Mouse (Mus musculus) natural killer cell, adult 2 months (primary cell): Measurements from ENCODE around the gene B3gnt2.

Source experiments
- DNase-seq, 2 experiments: peaks; one replicate each; pipeline ENCODE4 v3.0.0; 2022; ENCODE audit warnings: low spot score in 2 of 2

B3gnt2 gene

GRCm38 (mm10) chr11:22732907-22733306 lies 127.9 kb downstream of the B3gnt2 start:
- DNase-seq: no peak

DNA sequence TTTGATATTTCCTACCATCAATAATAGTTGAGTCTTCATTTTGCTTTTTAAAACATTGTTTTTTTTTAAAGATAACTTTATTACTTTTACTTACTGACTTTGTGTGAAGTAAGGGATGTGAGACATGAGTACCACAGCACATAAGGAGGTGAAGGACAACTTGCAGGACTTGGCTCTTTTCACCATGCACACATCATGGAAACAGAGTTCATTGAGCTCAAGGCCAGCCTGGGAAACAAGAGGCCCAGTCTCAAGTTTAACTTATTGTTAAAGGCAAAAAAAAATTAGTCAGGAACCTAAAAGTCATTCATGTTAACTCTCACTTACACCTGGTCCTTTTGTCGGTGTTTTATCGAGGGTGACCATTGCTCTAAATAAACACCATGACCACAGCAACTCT lies 137.7 kb downstream of the B3gnt2 start:
- DNase-seq: no peak

- no peak for DNase-seq
These were observed 140.7 kb downstream of the B3gnt2 start for GRCm38 (mm10) chr11:22720096-22720495.

DNA sequence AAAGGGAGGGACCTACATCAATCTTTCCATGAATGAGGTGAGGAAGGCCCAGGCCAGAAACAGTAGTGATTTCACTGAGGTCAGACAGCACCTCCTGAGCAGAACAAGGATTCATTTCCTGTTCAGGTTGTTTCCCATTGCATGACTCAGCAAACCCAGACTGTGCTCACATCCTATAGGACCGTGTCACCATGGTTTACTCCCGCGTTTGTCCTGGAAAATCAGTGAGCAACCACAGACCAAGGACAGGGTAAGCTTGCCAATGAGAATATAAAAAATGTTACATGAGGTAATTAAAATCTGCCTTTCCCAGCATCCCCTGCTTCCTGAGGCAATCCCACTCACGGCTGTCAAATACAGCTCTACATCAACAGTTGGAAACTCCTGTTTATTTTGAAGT lies 141.2 kb downstream of the B3gnt2 start:
- no peak for DNase-seq

GRCm38 (mm10) chr11:22718036-22718435 lies 142.7 kb downstream of the B3gnt2 start:
- DNase-seq: no peak

DNA sequence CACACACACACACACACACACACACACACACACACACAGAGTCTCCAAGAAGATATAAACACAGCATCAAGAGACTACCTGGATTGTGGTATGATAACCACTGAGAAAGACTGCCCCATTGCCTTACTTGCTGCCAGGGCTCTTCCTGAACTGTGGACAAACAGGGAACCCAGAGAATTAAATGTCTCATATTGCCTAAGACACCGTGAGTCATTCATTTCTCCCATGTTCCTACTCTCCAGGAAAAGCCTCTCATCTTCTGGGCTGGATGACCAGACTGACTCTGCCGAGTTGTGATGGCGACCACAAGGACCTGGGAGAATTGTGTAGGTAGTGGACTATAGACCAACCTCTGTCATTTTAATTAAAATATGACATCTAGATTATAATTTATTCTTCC lies 149.4 kb downstream of the B3gnt2 start:
- DNase-seq: no peak

- peak; percentile 44 to 57 for DNase-seq
These were observed 150.2 kb downstream of the B3gnt2 start for GRCm38 (mm10) chr11:22710596-22710995.
